Mouse (Mus musculus) liver, embryonic 15.5 days (tissue): ENCODE measurements around the gene Spata32. TPM values are rescaled to one million over a fixed set of nuclear protein-coding genes. Genes with fewer than 3 reads are reported as not detected.

Source experiments
- ATAC-seq: fragments of 200-750 bp; cut with Nextera tagmentation; 2 replicates; pipeline ENCODE4 v1.8.0; 2017; ENCODE audit warnings: moderate number of reproducible peaks, mild to moderate bottlenecking, moderate library complexity; ENCODE audit not compliant: insufficient read depth
- H3K27ac ChIP-seq: fragments of 300-500 bp; sonication (generic); replicated peaks from 2 replicates; pipeline ENCODE4 v1.5.1; 2015; ENCODE audit warnings: mild to moderate bottlenecking, inconsistent platforms
- H3K27me3 ChIP-seq: fragments of 300-500 bp; sonication (generic); 2 replicates; pipeline ENCODE4 v1.6.1; 2015; ENCODE audit warnings: mild to moderate bottlenecking, inconsistent platforms
- H3K36me3 ChIP-seq: fragments of 300-500 bp; sonication (generic); replicated peaks from 2 replicates; pipeline ENCODE4 v1.6.1; 2015; ENCODE audit warnings: moderate library complexity, mild to moderate bottlenecking, inconsistent platforms
- H3K4me1 ChIP-seq: fragments of 300-500 bp; sonication (generic); replicated peaks from 2 replicates; pipeline ENCODE4 v1.6.1; 2015; ENCODE audit warnings: inconsistent platforms
- H3K4me2 ChIP-seq: fragments of 300-500 bp; sonication (generic); 2 replicates; pipeline ENCODE4 v1.6.1; 2015; ENCODE audit warnings: moderate library complexity, mild to moderate bottlenecking, inconsistent platforms
- H3K4me3 ChIP-seq: fragments of 300-500 bp; sonication (generic); replicated peaks from 2 replicates; pipeline ENCODE4 v1.5.1; 2015; ENCODE audit warnings: mild to moderate bottlenecking, inconsistent platforms
- H3K9ac ChIP-seq: fragments of 300-500 bp; sonication (generic); 2 replicates; pipeline ENCODE4 v1.6.1; 2015; ENCODE audit warnings: moderate library complexity, mild to moderate bottlenecking, inconsistent platforms
- H3K9me3 ChIP-seq: fragments of 300-500 bp; sonication (generic); replicated peaks from 2 replicates; pipeline ENCODE4 v1.6.1; 2016; ENCODE audit warnings: inconsistent platforms
- WGBS: fragments of 180-500 bp; shearing (Covaris S2); methylation state at CpG from one replicate; pipeline ENCODE4 v1.1.7; 2015; ENCODE audit warnings: mixed read lengths; ENCODE audit not compliant: insufficient replicate concordance; 5-methylcytosine and 5-hydroxymethylcytosine counted together
- polyA plus RNA-seq: library from polyadenylated mRNA; unstranded; fragments of >200 nt; fragmentation: Nextera tagmentation; extraction: Ambion mirVana; gene quantifications from 2 replicates; pipeline ENCODE4 v1.2.1, GENCODE M21; 2015

The Spata32 gene
- polyA plus RNA-seq, 1 experiment from 2014 or later: not detected

GRCm38 (mm10) chr11:103244856-103245255 is 26.6 kb upstream of the Spata32 start:
- no peak for ATAC-seq
- Histone ChIP-seq H3K4me2 (no peak overlapping the region), H3K4me1 (peaks cover 25% of the 10 kb centered on the region), H3K9me3 (no peaks in the 10 kb centered on the region), H3K27ac (no peak overlapping the region), H3K36me3 (no peaks in the 10 kb centered on the region), H3K9ac (no peak overlapping the region), H3K27me3 (no peaks in the 10 kb centered on the region), H3K4me3 (no peak overlapping the region)
- WGBS: 77% methylated on average over 4 of the region's 4 CpGs

DNA sequence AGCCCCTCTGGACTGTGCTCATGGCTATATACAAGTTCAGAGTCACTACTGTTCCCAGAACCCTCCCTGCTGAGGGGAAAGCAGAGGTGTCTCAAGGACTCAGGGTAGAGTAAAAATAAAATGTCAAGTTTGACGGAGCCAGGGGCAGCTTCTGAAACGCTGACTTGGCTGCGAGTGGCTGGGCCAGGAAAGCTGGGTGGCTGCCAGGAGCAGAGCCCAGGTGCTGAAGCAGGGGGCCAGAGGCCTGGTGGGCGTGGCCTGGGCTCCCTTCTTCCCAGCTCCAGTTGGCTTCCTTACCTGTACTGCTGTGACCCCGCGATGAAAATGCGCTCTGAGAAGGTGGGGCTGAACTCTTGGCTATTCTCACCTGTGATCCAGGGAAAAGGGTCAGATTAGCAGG is 22.5 kb upstream of the Spata32 start:
- no peaks in the 10 kb centered on the region for H3K27me3 ChIP-seq
- no peak overlapping the region for H3K4me3 ChIP-seq
- peaks cover under 1% of the 10 kb centered on the region for H3K4me1 ChIP-seq
- no peaks in the 10 kb centered on the region for H3K9me3 ChIP-seq
- ATAC-seq: no peak
- no peak overlapping the region for H3K9ac ChIP-seq
- H3K36me3 ChIP-seq: no peaks in the 10 kb centered on the region
- H3K27ac ChIP-seq: no peak overlapping the region
- 30% methylated on average over 7 of the region's 7 CpGs for WGBS
- no peak overlapping the region for H3K4me2 ChIP-seq

DNA sequence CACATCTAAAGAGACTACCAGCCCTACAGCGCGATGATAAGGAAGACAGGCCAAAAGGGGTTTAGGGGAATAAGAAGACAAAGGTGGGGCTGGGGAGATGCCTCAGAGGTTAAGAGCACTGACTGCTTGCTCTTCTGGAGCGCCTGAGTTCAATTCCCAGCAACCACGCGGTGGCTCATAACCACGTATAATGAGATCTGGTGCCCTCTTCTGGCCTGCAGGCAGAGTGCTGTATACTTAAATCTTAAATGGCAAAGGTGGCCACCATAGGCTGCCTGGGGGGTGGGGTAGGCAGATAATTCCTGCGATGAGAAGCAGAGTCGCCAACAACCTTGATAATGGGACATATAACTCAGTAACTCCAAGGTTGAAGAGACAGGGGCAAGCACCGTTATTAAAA is 19.5 kb upstream of the Spata32 start:
- WGBS: 71% methylated on average over 9 of the region's 9 CpGs
- Histone ChIP-seq H3K4me2 (no peak overlapping the region), H3K36me3 (no peaks in the 10 kb centered on the region), H3K9me3 (no peaks in the 10 kb centered on the region), H3K9ac (no peak overlapping the region), H3K4me1 (no peaks in the 10 kb centered on the region), H3K27ac (no peak overlapping the region), H3K4me3 (no peak overlapping the region), H3K27me3 (no peaks in the 10 kb centered on the region)
- ATAC-seq: no peak

DNA sequence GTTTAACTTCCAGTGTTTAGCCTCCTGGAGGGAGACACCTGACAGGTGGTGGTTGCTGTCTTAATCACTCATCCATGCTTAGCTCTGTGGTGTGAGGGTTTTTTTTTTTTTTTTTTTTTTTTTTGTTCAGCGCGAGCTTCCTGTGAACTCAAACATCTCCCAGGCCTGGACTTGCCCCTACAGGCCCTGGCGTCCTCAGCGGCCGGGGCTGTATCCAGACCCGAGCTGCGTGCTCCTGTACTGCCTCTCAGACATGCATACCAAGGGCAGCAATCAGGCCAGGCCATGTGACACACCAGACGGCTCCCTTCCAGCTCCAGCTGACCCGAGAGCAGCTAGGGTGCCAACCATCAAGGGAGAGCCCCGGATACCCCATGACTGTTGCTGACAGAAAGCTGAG is 18.7 kb upstream of the Spata32 start:
- Histone ChIP-seq H3K4me2 (no peak overlapping the region), H3K9me3 (no peaks in the 10 kb centered on the region), H3K4me1 (no peaks in the 10 kb centered on the region), H3K4me3 (no peak overlapping the region), H3K27me3 (no peaks in the 10 kb centered on the region), H3K9ac (no peak overlapping the region), H3K27ac (no peak overlapping the region), H3K36me3 (no peaks in the 10 kb centered on the region)
- ATAC-seq: no peak
- 63% methylated on average over 10 of the region's 10 CpGs for WGBS

DNA sequence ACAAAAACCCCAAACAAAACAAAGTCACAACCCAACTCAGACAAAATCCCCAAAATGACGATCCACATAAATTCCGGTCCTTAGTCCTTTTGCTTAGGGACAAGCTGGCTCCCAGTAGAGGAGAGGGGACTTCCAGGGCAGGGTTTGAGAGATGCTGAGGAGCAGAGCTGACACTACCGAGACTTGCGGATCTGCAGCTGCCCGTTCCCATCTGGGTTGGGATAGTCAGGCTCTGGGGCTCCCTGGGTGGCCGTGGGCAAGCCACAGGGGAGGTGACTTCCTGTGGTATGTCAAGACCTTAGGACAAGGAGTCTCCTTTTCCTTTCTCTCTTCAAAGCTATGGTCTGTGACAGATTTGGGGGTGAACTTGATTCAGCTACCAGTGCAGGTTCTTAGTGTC is 18.2 kb upstream of the Spata32 start:
- no peak overlapping the region for H3K4me3 ChIP-seq
- no peaks in the 10 kb centered on the region for H3K36me3 ChIP-seq
- H3K27me3 ChIP-seq: no peaks in the 10 kb centered on the region
- no peak overlapping the region for H3K9ac ChIP-seq
- no peaks in the 10 kb centered on the region for H3K4me1 ChIP-seq
- 70% methylated on average over 6 of the region's 6 CpGs for WGBS
- H3K9me3 ChIP-seq: no peaks in the 10 kb centered on the region
- no peak overlapping the region for H3K27ac ChIP-seq
- H3K4me2 ChIP-seq: no peak overlapping the region
- no peak for ATAC-seq

DNA sequence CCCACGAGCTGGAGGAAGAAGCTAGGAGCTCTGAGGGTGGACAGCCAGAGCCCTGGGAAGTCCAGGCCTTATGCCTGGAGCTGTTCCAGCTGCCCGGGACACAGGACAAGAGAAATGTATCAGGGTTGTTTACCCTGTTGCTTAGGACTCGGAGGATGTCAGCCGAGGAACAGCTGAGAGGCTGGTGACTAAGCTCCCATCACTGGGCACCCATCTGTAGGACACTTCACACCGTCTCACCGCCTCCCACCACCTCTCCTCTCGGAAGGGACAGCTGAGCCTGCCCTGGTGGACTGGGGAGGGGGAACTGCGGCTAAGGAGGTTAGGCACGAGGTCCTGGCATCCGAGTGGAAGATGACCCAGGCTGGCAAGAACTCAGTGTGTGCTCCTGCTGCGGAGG is 17.5 kb upstream of the Spata32 start:
- Histone ChIP-seq H3K36me3 (peaks cover 3% of the 10 kb centered on the region; the same call in 1 of the 2 replicates), H3K9ac (no peak overlapping the region), H3K27ac (no peak overlapping the region), H3K4me2 (no peak overlapping the region), H3K4me1 (no peaks in the 10 kb centered on the region), H3K4me3 (no peak overlapping the region), H3K9me3 (no peaks in the 10 kb centered on the region), H3K27me3 (no peaks in the 10 kb centered on the region)
- ATAC-seq: no peak
- 61% methylated on average over 11 of the region's 11 CpGs for WGBS

DNA sequence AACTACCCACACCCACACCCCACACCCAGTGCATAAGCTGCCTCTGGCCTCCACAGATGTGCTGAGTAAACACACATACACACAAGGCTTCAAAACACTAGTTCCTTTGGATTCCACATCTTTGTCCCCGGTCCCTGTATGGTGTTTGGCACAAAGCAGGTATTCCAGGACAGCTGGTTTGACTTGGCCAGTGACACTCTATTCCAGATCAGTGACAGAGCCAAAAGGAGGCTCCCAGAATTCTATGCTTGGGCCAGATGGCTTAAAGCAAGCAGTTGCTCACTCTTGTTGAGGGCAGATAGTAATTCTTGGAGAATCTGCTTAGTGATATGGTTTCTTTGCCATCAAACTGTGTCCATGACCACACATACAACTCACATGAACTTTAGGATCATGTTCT is 16.2 kb upstream of the Spata32 start:
- Histone ChIP-seq H3K4me1 (no peaks in the 10 kb centered on the region), H3K36me3 (peaks cover 15% of the 10 kb centered on the region), H3K9me3 (no peaks in the 10 kb centered on the region), H3K27me3 (no peaks in the 10 kb centered on the region), H3K4me2 (no peak overlapping the region), H3K27ac (no peak overlapping the region), H3K4me3 (no peak overlapping the region), H3K9ac (no peak overlapping the region)
- ATAC-seq: no peak
- WGBS: 56% methylated on average over 1 of the region's 1 CpGs

DNA sequence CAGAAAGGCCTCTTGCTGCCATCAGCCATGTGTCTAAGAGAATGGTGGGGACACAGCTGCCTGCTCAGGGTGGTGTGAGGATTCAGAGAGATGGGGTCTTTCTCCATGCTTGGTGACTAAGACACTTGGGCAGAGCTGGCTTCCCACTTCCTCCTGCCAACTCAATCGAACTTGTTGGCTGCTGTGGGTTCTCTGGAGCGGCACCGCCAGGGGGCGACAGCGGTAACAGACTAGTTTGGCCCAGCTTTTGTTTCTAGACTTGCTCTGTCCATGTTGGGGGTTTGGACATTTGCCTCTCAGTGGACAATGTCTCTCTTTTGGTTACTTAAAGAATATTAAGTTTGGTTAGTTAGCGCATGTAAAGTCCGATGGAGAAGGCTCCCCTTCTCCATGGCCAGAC is 14.7 kb upstream of the Spata32 start:
- peaks cover 20% of the 10 kb centered on the region for H3K36me3 ChIP-seq
- H3K4me1 ChIP-seq: no peaks in the 10 kb centered on the region
- no peak overlapping the region for H3K4me2 ChIP-seq
- no peak for ATAC-seq
- no peak overlapping the region for H3K27ac ChIP-seq
- H3K27me3 ChIP-seq: no peaks in the 10 kb centered on the region
- no peak overlapping the region for H3K4me3 ChIP-seq
- H3K9me3 ChIP-seq: no peaks in the 10 kb centered on the region
- 30% methylated on average over 7 of the region's 7 CpGs for WGBS
- no peak overlapping the region for H3K9ac ChIP-seq

- H3K4me1 ChIP-seq: no peaks in the 10 kb centered on the region
- no peak overlapping the region for H3K4me3 ChIP-seq
- no peak for ATAC-seq
- H3K36me3 ChIP-seq: peaks cover 20% of the 10 kb centered on the region
- H3K27ac ChIP-seq: no peak overlapping the region
- no peak overlapping the region for H3K4me2 ChIP-seq
- H3K9ac ChIP-seq: no peak overlapping the region
- WGBS: 71% methylated on average over 7 of the region's 7 CpGs
- H3K27me3 ChIP-seq: no peaks in the 10 kb centered on the region
- H3K9me3 ChIP-seq: no peaks in the 10 kb centered on the region
Measured at GRCm38 (mm10) chr11:103231367-103231766, 13.1 kb upstream of the Spata32 start.

GRCm38 (mm10) chr11:103230626-103231025 is 12.4 kb upstream of the Spata32 start:
- no peaks in the 10 kb centered on the region for H3K4me1 ChIP-seq
- no peak overlapping the region for H3K4me3 ChIP-seq
- H3K27ac ChIP-seq: no peak overlapping the region
- H3K36me3 ChIP-seq: peaks cover 20% of the 10 kb centered on the region
- H3K27me3 ChIP-seq: no peaks in the 10 kb centered on the region
- no peak overlapping the region for H3K9ac ChIP-seq
- no peaks in the 10 kb centered on the region for H3K9me3 ChIP-seq
- 81% methylated on average over 19 of the region's 19 CpGs for WGBS
- no peak overlapping the region for H3K4me2 ChIP-seq
- ATAC-seq: no peak

- ATAC-seq: no peak
Measured at GRCm38 (mm10) chr11:103229608-103230007, 11.4 kb upstream of the Spata32 start.

DNA sequence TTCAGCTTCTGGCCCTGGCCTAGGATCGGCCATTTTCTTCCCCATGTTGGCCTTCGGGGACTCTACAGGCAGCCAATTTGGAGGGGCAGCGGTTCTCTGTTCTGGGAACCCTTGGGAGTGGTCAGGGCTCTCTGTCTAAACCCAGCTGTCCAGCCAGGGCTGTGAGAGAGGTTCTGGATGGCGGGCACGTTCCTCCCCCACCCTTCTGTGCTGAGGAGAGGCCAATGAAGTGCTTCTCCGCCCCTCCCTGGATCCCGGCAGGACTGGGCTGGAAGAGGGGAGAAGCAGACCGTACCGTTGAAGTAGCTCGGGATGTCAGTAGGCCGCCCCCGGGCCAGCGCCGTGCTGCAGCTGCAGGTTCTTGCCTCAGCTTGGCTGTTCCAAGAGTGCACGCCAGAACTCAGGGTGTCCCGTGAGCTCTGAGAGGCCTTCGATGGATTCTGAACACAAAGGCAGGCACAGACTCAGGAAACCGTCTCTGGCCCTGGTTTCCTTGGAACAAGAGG is 5.8 kb upstream of the Spata32 start:
- 0 out of 2 replicates have a peak, but pooled peaks cover 7% of the 10 kb centered on the region for H3K27me3 ChIP-seq
- no peak overlapping the region for H3K4me2 ChIP-seq
- H3K36me3 ChIP-seq: 0 out of 2 replicates have a peak, but pooled peaks cover under 1% of the 10 kb centered on the region
- H3K4me1 ChIP-seq: no peaks in the 10 kb centered on the region
- 69% methylated on average over 18 of the region's 18 CpGs for WGBS
- H3K9me3 ChIP-seq: no peaks in the 10 kb centered on the region
- H3K9ac ChIP-seq: no peak overlapping the region
- ATAC-seq: no peak
- H3K27ac ChIP-seq: no peak overlapping the region
- H3K4me3 ChIP-seq: no peak overlapping the region

More at GRCm38 (mm10) chr11:103229608-103230007, 11.4 kb upstream of the Spata32 start:
- Histone ChIP-seq H3K4me2 (no peak overlapping the region), H3K27me3 (no peaks in the 10 kb centered on the region), H3K27ac (no peak overlapping the region), H3K9ac (no peak overlapping the region), H3K36me3 (peaks cover 20% of the 10 kb centered on the region), H3K4me3 (no peak overlapping the region), H3K4me1 (no peaks in the 10 kb centered on the region), H3K9me3 (no peaks in the 10 kb centered on the region)
- WGBS: 92% methylated on average over 2 of the region's 2 CpGs
